Mouse (Mus musculus) lung, adult 2 months (tissue): ENCODE data around the gene Hist1h4d.

Source experiments
- CTCF ChIP-seq: fragments of 200-500 bp; IDR thresholded peaks from 2 replicates; pipeline ENCODE4 v1.5.1; 2011; ENCODE audit warnings: mild to moderate bottlenecking, low read length, control low read depth; ENCODE audit not compliant: insufficient read depth
- POLR2A ChIP-seq: fragments of 200-500 bp; IDR thresholded peaks from 2 replicates; pipeline ENCODE4 v1.6.1; 2011; ENCODE audit warnings: low read depth, mild to moderate bottlenecking, control low read depth, low read length, borderline replicate concordance; ENCODE audit errors: extremely low read depth

DNA sequence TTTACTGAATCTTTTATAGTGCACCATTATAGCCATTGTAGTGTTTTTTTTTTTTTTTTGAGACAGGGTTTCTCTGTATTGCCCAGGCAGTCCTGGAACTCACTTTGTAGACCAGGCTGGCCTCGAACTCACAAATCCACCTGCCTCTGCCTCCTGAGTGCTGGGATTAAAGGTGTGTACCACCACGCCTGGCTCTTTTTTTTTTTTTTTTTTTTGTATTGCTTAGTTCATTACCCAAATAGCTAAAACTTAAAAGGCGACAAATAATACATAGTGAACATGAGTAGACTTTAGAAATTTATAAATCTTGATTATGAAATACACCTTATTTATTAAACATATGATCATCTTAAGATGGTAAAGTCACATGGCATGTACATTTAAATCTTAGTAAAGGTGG lies 39.9 kb upstream of the Hist1h4d start:
- TF ChIP-seq CTCF (no peak), POLR2A (no peak)
